Mouse (Mus musculus): Measurements from ENCODE around the gene Draxin. TPM values are rescaled to one million over a fixed set of nuclear protein-coding genes. Genes with fewer than 3 reads are reported as not detected.
"Not testable (repeated sequence)": the region's sequence is repeated elsewhere in the genome, so short reads cannot be mapped to it uniquely, and the experiment has no call there.

The Draxin gene
- polyA plus RNA-seq (2014; fragmentation: Nextera tagmentation; extraction: Ambion mirVana): 11.5 and 12.7 TPM in 2 replicates

GRCm38 (mm10) chr4:148130561-148131413 lies at the start of gene Draxin:
Gene Draxin, minus strand, starts transcription at chr4:148130698.
- DNase-seq (ENCODE audit: low spot score, missing footprints): peak; percentile 97
- under 1% methylated on average over 66 of the region's 87 CpGs for whole genome bisulfite sequencing
- H3K9ac ChIP-seq (ENCODE audit: low read length): peak within 1 kb of the TSS; percentile 97
- peak within 1 kb of the TSS; percentile 99 for H3K27ac ChIP-seq (ENCODE audit: low read depth, low read length)
- H3K27me3 ChIP-seq (ENCODE audit: control insufficient read depth, insufficient read depth, low read length): peaks cover 10% of the 10 kb centered on the region; the same call in 1 of the 2 replicates
- peak within 1 kb of the TSS; percentile 67 for H3K4me3 ChIP-seq (ENCODE audit: low read depth, low read length)
- H3K9me3 ChIP-seq (ENCODE audit: control insufficient read depth, low read length): no peaks in the 10 kb centered on the region
- peaks cover 24% of the 10 kb centered on the region for H3K4me1 ChIP-seq (ENCODE audit: control insufficient read depth, insufficient read depth, low read length)
- ATAC-seq (ENCODE audit: low FRiP score): peak; percentile 90
- peak within 1 kb of the TSS; percentile 79 for H3K4me2 ChIP-seq
- H3K36me3 ChIP-seq (ENCODE audit: control insufficient read depth, insufficient read depth, low read length): no peaks in the 10 kb centered on the region

GRCm38 (mm10) chr4:148177716-148178115 lies 47.2 kb upstream of the Draxin start:
- Histone ChIP-seq H3K4me3 (ENCODE audit: low read depth, low read length) (no peak overlapping the region), H3K9me3 (ENCODE audit: control insufficient read depth, low read length) (no peaks in the 10 kb centered on the region), H3K36me3 (ENCODE audit: control insufficient read depth, insufficient read depth, low read length) (no peaks in the 10 kb centered on the region), H3K27me3 (ENCODE audit: control insufficient read depth, insufficient read depth, low read length) (peaks cover 32% of the 10 kb centered on the region), H3K4me1 (ENCODE audit: control insufficient read depth, insufficient read depth, low read length) (peaks cover 12% of the 10 kb centered on the region), H3K27ac (ENCODE audit: low read depth, low read length) (no peak overlapping the region), H3K4me2 (no peak overlapping the region), H3K9ac (ENCODE audit: low read length) (no peak overlapping the region)
- ATAC-seq (ENCODE audit: low FRiP score): no peak
- DNase-seq (ENCODE audit: low spot score, missing footprints): no peak

- not testable (repeated sequence) for DNase-seq (ENCODE audit: low spot score, missing footprints); H3K27ac ChIP-seq (ENCODE audit: low read depth, low read length); ATAC-seq (ENCODE audit: low FRiP score); H3K4me3 ChIP-seq (ENCODE audit: low read depth, low read length); H3K9me3 ChIP-seq (ENCODE audit: control insufficient read depth, low read length); H3K9ac ChIP-seq (ENCODE audit: low read length); H3K4me2 ChIP-seq; H3K36me3 ChIP-seq (ENCODE audit: control insufficient read depth, insufficient read depth, low read length)
- H3K4me1 ChIP-seq (ENCODE audit: control insufficient read depth, insufficient read depth, low read length): peaks cover 12% of the 10 kb centered on the region
- peaks cover 41% of the 10 kb centered on the region for H3K27me3 ChIP-seq (ENCODE audit: control insufficient read depth, insufficient read depth, low read length)
- 75% methylated on average over 5 of the region's 6 CpGs for WGBS
These were observed 46.1 kb upstream of the Draxin start for GRCm38 (mm10) chr4:148176603-148177002.

- Histone ChIP-seq H3K36me3 (ENCODE audit: control insufficient read depth, insufficient read depth, low read length) (no peaks in the 10 kb centered on the region), H3K27ac (ENCODE audit: low read depth, low read length) (peak overlapping the region; percentile 33; the same call in 1 of the 2 replicates), H3K9ac (ENCODE audit: low read length) (no peak overlapping the region), H3K4me3 (ENCODE audit: low read depth, low read length) (no peak overlapping the region), H3K27me3 (ENCODE audit: control insufficient read depth, insufficient read depth, low read length) (peaks cover 46% of the 10 kb centered on the region), H3K4me1 (ENCODE audit: control insufficient read depth, insufficient read depth, low read length) (peaks cover 14% of the 10 kb centered on the region), H3K4me2 (peak overlapping the region; percentile 42; the same call in 1 of the 2 replicates), H3K9me3 (ENCODE audit: control insufficient read depth, low read length) (no peaks in the 10 kb centered on the region)
- DNase-seq (ENCODE audit: low spot score, missing footprints) (peak; percentile 87), ATAC-seq (ENCODE audit: low FRiP score) (no peak)
- 5% methylated on average over 12 of the region's 12 CpGs for WGBS
These were observed 44.0 kb upstream of the Draxin start for GRCm38 (mm10) chr4:148174495-148174862.

GRCm38 (mm10) chr4:148173811-148174494 lies 43.5 kb upstream of the Draxin start:
- Histone ChIP-seq H3K4me1 (ENCODE audit: control insufficient read depth, insufficient read depth, low read length) (peaks cover 14% of the 10 kb centered on the region), H3K36me3 (ENCODE audit: control insufficient read depth, insufficient read depth, low read length) (no peaks in the 10 kb centered on the region), H3K9ac (ENCODE audit: low read length) (0 out of 2 replicates have a peak overlapping the region, but pooled peaks have one; percentile 21), H3K27me3 (ENCODE audit: control insufficient read depth, insufficient read depth, low read length) (peaks cover 48% of the 10 kb centered on the region), H3K4me2 (peak overlapping the region; percentile 42), H3K4me3 (ENCODE audit: low read depth, low read length) (peak overlapping the region; percentile 9; the same call in 1 of the 2 replicates), H3K9me3 (ENCODE audit: control insufficient read depth, low read length) (no peaks in the 10 kb centered on the region), H3K27ac (ENCODE audit: low read depth, low read length) (peak overlapping the region; percentile 33; the same call in 1 of the 2 replicates)
- ATAC-seq (ENCODE audit: low FRiP score) (peak; percentile 56), DNase-seq (ENCODE audit: low spot score, missing footprints) (peak; percentile 93)
- WGBS: under 1% methylated on average over 30 of the region's 30 CpGs

GRCm38 (mm10) chr4:148171261-148171660 lies 40.8 kb upstream of the Draxin start:
- Histone ChIP-seq H3K4me2 (no peak overlapping the region), H3K9ac (ENCODE audit: low read length) (no peak overlapping the region), H3K27me3 (ENCODE audit: control insufficient read depth, insufficient read depth, low read length) (peaks cover 50% of the 10 kb centered on the region), H3K27ac (ENCODE audit: low read depth, low read length) (no peak overlapping the region), H3K4me3 (ENCODE audit: low read depth, low read length) (no peak overlapping the region), H3K36me3 (ENCODE audit: control insufficient read depth, insufficient read depth, low read length) (no peaks in the 10 kb centered on the region), H3K4me1 (ENCODE audit: control insufficient read depth, insufficient read depth, low read length) (peaks cover 18% of the 10 kb centered on the region), H3K9me3 (ENCODE audit: control insufficient read depth, low read length) (no peaks in the 10 kb centered on the region)
- DNase-seq (ENCODE audit: low spot score, missing footprints): no peak
- WGBS: 6% methylated on average over 3 of the region's 3 CpGs
- 0 out of 2 replicates have a peak, but pooled peaks have one; percentile 4 for ATAC-seq (ENCODE audit: low FRiP score)

- Histone ChIP-seq H3K4me1 (ENCODE audit: control insufficient read depth, insufficient read depth, low read length) (peaks cover 21% of the 10 kb centered on the region), H3K27me3 (ENCODE audit: control insufficient read depth, insufficient read depth, low read length) (peaks cover 54% of the 10 kb centered on the region)
- WGBS: 0% methylated on average over 2 of the region's 2 CpGs
These were observed 40.3 kb upstream of the Draxin start for GRCm38 (mm10) chr4:148170842-148171241.

GRCm38 (mm10) chr4:148169586-148169985 lies 39.1 kb upstream of the Draxin start:
- peaks cover 56% of the 10 kb centered on the region for H3K27me3 ChIP-seq (ENCODE audit: control insufficient read depth, insufficient read depth, low read length)
- no peak overlapping the region for H3K4me3 ChIP-seq (ENCODE audit: low read depth, low read length)
- WGBS: 23% methylated on average over 15 of the region's 15 CpGs
- no peaks in the 10 kb centered on the region for H3K9me3 ChIP-seq (ENCODE audit: control insufficient read depth, low read length)
- no peak for ATAC-seq (ENCODE audit: low FRiP score)
- no peak for DNase-seq (ENCODE audit: low spot score, missing footprints)
- peaks cover 21% of the 10 kb centered on the region for H3K4me1 ChIP-seq (ENCODE audit: control insufficient read depth, insufficient read depth, low read length)
- H3K9ac ChIP-seq (ENCODE audit: low read length): no peak overlapping the region
- no peak overlapping the region for H3K27ac ChIP-seq (ENCODE audit: low read depth, low read length)
- no peaks in the 10 kb centered on the region for H3K36me3 ChIP-seq (ENCODE audit: control insufficient read depth, insufficient read depth, low read length)
- no peak overlapping the region for H3K4me2 ChIP-seq

More at GRCm38 (mm10) chr4:148170842-148171241, 40.3 kb upstream of the Draxin start:
- ATAC-seq (ENCODE audit: low FRiP score) (no peak), DNase-seq (ENCODE audit: low spot score, missing footprints) (peak; percentile 95)
- Histone ChIP-seq H3K4me2 (no peak overlapping the region), H3K36me3 (ENCODE audit: control insufficient read depth, insufficient read depth, low read length) (no peaks in the 10 kb centered on the region), H3K27ac (ENCODE audit: low read depth, low read length) (no peak overlapping the region), H3K9me3 (ENCODE audit: control insufficient read depth, low read length) (no peaks in the 10 kb centered on the region), H3K4me3 (ENCODE audit: low read depth, low read length) (no peak overlapping the region), H3K9ac (ENCODE audit: low read length) (no peak overlapping the region)

GRCm38 (mm10) chr4:148168287-148168686 lies 37.8 kb upstream of the Draxin start:
- H3K27me3 ChIP-seq (ENCODE audit: control insufficient read depth, insufficient read depth, low read length): peaks cover 58% of the 10 kb centered on the region
- H3K4me3 ChIP-seq (ENCODE audit: low read depth, low read length): no peak overlapping the region
- H3K4me1 ChIP-seq (ENCODE audit: control insufficient read depth, insufficient read depth, low read length): peaks cover 14% of the 10 kb centered on the region
- no peak overlapping the region for H3K4me2 ChIP-seq
- H3K27ac ChIP-seq (ENCODE audit: low read depth, low read length): no peak overlapping the region
- no peak overlapping the region for H3K9ac ChIP-seq (ENCODE audit: low read length)
- 33% methylated on average over 7 of the region's 7 CpGs for WGBS
- ATAC-seq (ENCODE audit: low FRiP score): no peak
- H3K9me3 ChIP-seq (ENCODE audit: control insufficient read depth, low read length): no peaks in the 10 kb centered on the region
- peak; percentile 93 for DNase-seq (ENCODE audit: low spot score, missing footprints)
- H3K36me3 ChIP-seq (ENCODE audit: control insufficient read depth, insufficient read depth, low read length): no peaks in the 10 kb centered on the region
